ENCODE assay signal across 8 mouse cellular contexts in genomic region chr9:110116977-110117778, GRCm38 (mm10). TPM values are rescaled to one million over a fixed set of nuclear protein-coding genes. Genes with fewer than 3 reads are reported as not detected.
DNase-seq lines count a peak whose midpoint lies in the region; ATAC-seq lines count a peak whose summit lies in the region.

TSS of gene Smarcc1 (plus strand) at chr9:110117708.

- no peaks in the 10 kb centered on the region for H3K9me3 ChIP-seq in hindbrain, embryonic 11.5 days (ENCODE audit: control insufficient read depth, low read length)

- H3K4me3 ChIP-seq in hindbrain, embryonic 11.5 days (ENCODE audit: low read depth, low read length) = peak within 1 kb of the TSS; percentile 89

- no peaks in the 10 kb centered on the region for H3K27me3 ChIP-seq in hindbrain, embryonic 11.5 days (ENCODE audit: control insufficient read depth, insufficient read depth, low read length)

- H3K4me2 ChIP-seq in hindbrain, embryonic 11.5 days (replicated peaks; ENCODE audit: low read depth, low read length) = peak within 1 kb of the TSS; percentile 67

- H3K27ac ChIP-seq in hindbrain, embryonic 11.5 days (ENCODE audit: low read depth, low read length) = peak within 1 kb of the TSS; percentile 95

- DNase-seq in Muller cell, postnatal 12 days (ENCODE audit: inconsistent ontology term) = peak; percentile 97
- peak; percentile 86 for DNase-seq in cerebellum, adult 9-11 months
- DNase-seq in frontal cortex, adult 2 months (ENCODE audit: extremely low spot score in 1 of 2, low spot score in 1 of 2) = peak; percentile 77 to 90
- DNase-seq in hindbrain, embryonic 11.5 days (ENCODE audit: low spot score) = peak; percentile 90
- peak; percentile 88 to 91 for DNase-seq in layer of hippocampus, postnatal 10 days (ENCODE audit: low spot score in 2 of 2)
- peak; percentile 91 for DNase-seq in lung, postnatal 10 days
- DNase-seq in ovary, postnatal 36 days (ENCODE audit: low spot score) = peak; percentile 90
- peak; percentile 88 for DNase-seq in thymus, postnatal 25 days

- peaks cover 3% of the 10 kb centered on the region; the same call in 1 of the 2 replicates for H3K36me3 ChIP-seq in hindbrain, embryonic 11.5 days (ENCODE audit: control insufficient read depth, insufficient read depth, low read length)

- peaks cover 3% of the 10 kb centered on the region; the same call in 1 of the 2 replicates for H3K4me1 ChIP-seq in hindbrain, embryonic 11.5 days (replicated peaks; ENCODE audit: control insufficient read depth, insufficient read depth, low read length)

- ATAC-seq in hindbrain, embryonic 11.5 days (ENCODE audit: low FRiP score) = peak; percentile 96

- WGBS in hindbrain, embryonic 11.5 days = under 1% methylated on average over 73 of the region's 79 CpGs

- H3K9ac ChIP-seq in hindbrain, embryonic 11.5 days (ENCODE audit: low read depth, low read length) = peak within 1 kb of the TSS; percentile 88

RNA-seq across cellular contexts. Expression of gene Smarcc1, which starts in this region (rescaled TPM):
- polyA plus RNA-seq in frontal cortex, adult 2 months (2012; rRNA removed) = 32.6 and 33.6 TPM in 2 replicates
- 172 and 253 TPM in 2 replicates for polyA plus RNA-seq in hindbrain, embryonic 11.5 days (2014; fragmentation: Nextera tagmentation; extraction: Ambion mirVana)
- total RNA-seq in layer of hippocampus, postnatal 10 days (2021) = 10 to 100 TPM; 67.0 to 72.3 TPM

Comparison
In these comparisons a context has a peak if more than half of its experiments do, and no peak if none do; other contexts are left out.
1. Peak in every context shown above with its lines: DNase-seq, ATAC-seq, H3K4me3 ChIP-seq and H3K27ac ChIP-seq.